Mouse (Mus musculus) cerebellum, adult 2 months (tissue): ENCODE data around the gene Ube2q1.

Source experiments
- CTCF ChIP-seq: fragments of 200-500 bp; IDR thresholded peaks from 2 replicates; pipeline ENCODE4 v1.5.1; 2011; ENCODE audit warnings: low read depth, mild to moderate bottlenecking, control low read depth, low read length, moderate library complexity, borderline replicate concordance; ENCODE audit not compliant: insufficient read depth
- POLR2A ChIP-seq: fragments of 200-500 bp; IDR thresholded peaks from 2 replicates; pipeline ENCODE4 v1.6.1; 2011; ENCODE audit warnings: low read length, control low read depth, borderline replicate concordance; ENCODE audit not compliant: insufficient read depth

DNA sequence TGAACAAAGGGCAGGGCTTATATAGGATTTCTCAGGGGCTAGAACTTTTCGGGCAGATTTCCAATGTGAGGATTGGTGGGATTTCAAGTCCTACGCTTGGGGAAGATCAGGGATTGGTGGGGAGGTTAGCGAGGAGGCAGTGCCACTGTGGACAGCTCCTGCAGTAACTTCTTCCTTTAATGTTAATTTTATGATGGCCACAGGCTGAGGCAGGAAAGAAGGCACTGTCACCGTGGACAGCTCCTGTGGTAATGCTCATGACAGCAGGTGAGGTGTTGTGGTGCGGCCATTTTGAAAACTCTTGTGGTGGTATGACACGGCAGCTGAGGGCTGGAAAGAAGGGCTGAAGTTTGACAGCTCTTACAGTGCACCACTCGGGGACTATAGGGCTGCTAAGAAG, 3.8 kb upstream of the Ube2q1 start:
- TF ChIP-seq CTCF (no peak), POLR2A (no peak)
